Mouse (Mus musculus) lung, postnatal 0 days (tissue): Measurements from ENCODE around the gene Nkx2-2. TPM values are rescaled to one million over a fixed set of nuclear protein-coding genes. Genes with fewer than 3 reads are reported as not detected.

Experiments used
- ATAC-seq: fragments of 200-750 bp; cut with Nextera tagmentation; 2 replicates; pipeline ENCODE4 v1.8.0; 2017; ENCODE audit warnings: moderate library complexity
- DNase-seq: peaks from one replicate; pipeline ENCODE4 v3.0.0-alpha.2; 2016; ENCODE audit warnings: low spot score
- H3K27ac ChIP-seq: fragments of 300-500 bp; sonication (generic); 2 replicates; pipeline ENCODE4 v1.5.1; 2014; ENCODE audit warnings: antibody characterized with exemption, mild to moderate bottlenecking, low read length, mixed read lengths
- H3K27me3 ChIP-seq: fragments of 300-500 bp; sonication (generic); replicated peaks from 2 replicates; pipeline ENCODE4 v1.6.1; 2014; ENCODE audit warnings: low read length, mixed read lengths; ENCODE audit not compliant: insufficient read depth
- H3K36me3 ChIP-seq: fragments of 300-500 bp; sonication (generic); 2 replicates; pipeline ENCODE4 v1.6.1; 2014; ENCODE audit warnings: low read length, mixed read lengths; ENCODE audit not compliant: insufficient read depth
- H3K4me1 ChIP-seq: fragments of 300-500 bp; sonication (generic); 2 replicates; pipeline ENCODE4 v1.6.1; 2014; ENCODE audit warnings: antibody characterized with exemption, low read depth, low read length, mixed read lengths; ENCODE audit not compliant: insufficient read depth
- H3K4me2 ChIP-seq: fragments of 300-500 bp; sonication (generic); replicated peaks from 2 replicates; pipeline ENCODE4 v1.6.1; 2014; ENCODE audit warnings: low read depth, mild to moderate bottlenecking, low read length, moderate library complexity, mixed read lengths
- H3K4me3 ChIP-seq: fragments of 300-500 bp; sonication (generic); 2 replicates; pipeline ENCODE4 v1.5.1; 2014; ENCODE audit warnings: low read depth, low read length
- H3K9ac ChIP-seq: fragments of 300-500 bp; sonication (generic); replicated peaks from 2 replicates; pipeline ENCODE4 v1.6.1; 2014; ENCODE audit warnings: low read depth, mild to moderate bottlenecking
- H3K9me3 ChIP-seq: fragments of 300-500 bp; sonication (generic); 2 replicates; pipeline ENCODE4 v1.6.1; 2016; ENCODE audit warnings: low read length, mixed read lengths
- CTCF ChIP-seq: IDR thresholded peaks from 2 replicates; pipeline ENCODE4 v1.5.1; 2016; ENCODE audit warnings: antibody characterized with exemption, mild to moderate bottlenecking
- EP300 ChIP-seq: IDR thresholded peaks from 2 replicates; pipeline ENCODE4 v1.6.1; 2016; ENCODE audit warnings: antibody characterized with exemption, mild to moderate bottlenecking, control low read depth
- WGBS: fragments of 180-500 bp; shearing (Covaris S2); extraction: QIAGEN DNeasy Blood & Tissue Kit; methylation state at CpG from one replicate; pipeline ENCODE4 v1.1.7; 2014; 5-methylcytosine and 5-hydroxymethylcytosine counted together
- polyA plus RNA-seq: library from polyadenylated mRNA; unstranded; fragments of >200 nt; fragmentation: Nextera tagmentation; extraction: Ambion mirVana; gene quantifications from 2 replicates; pipeline ENCODE4 v1.2.1, GENCODE M21; 2015

Nkx2-2 gene
- polyA plus RNA-seq, 1 experiment from 2014 or later, result not detected

- no peak overlapping the region for H3K4me2 ChIP-seq
- no peaks in the 10 kb centered on the region for H3K36me3 ChIP-seq
- no peaks in the 10 kb centered on the region for H3K9me3 ChIP-seq
- WGBS, result 1% methylated on average over 25 of the region's 33 CpGs
- H3K9ac ChIP-seq, result no peak overlapping the region
- H3K27ac ChIP-seq, result no peak overlapping the region
- no peak for ATAC-seq
- no peak for DNase-seq
- TF ChIP-seq CTCF (no peak), EP300 (no peak)
- peaks cover 92% of the 10 kb centered on the region for H3K27me3 ChIP-seq
- H3K4me1 ChIP-seq, result peaks cover 15% of the 10 kb centered on the region
- H3K4me3 ChIP-seq, result 0 out of 2 replicates have a peak overlapping the region, but pooled peaks have one; percentile 3
Measured at GRCm38 (mm10) chr2:147187061-147187870, 6.8 kb downstream of the Nkx2-2 start.

GRCm38 (mm10) chr2:147186261-147186681 lies 7.8 kb downstream of the Nkx2-2 start:
- Histone ChIP-seq H3K4me2 (peak overlapping the region; percentile 51), H3K36me3 (no peaks in the 10 kb centered on the region), H3K27me3 (peaks cover 93% of the 10 kb centered on the region), H3K9ac (no peak overlapping the region), H3K4me3 (peak overlapping the region; percentile 28; the same call in 1 of the 2 replicates), H3K4me1 (peaks cover 15% of the 10 kb centered on the region), H3K9me3 (no peaks in the 10 kb centered on the region), H3K27ac (no peak overlapping the region)
- TF ChIP-seq CTCF (no peak), EP300 (no peak)
- 3% methylated on average over 25 of the region's 25 CpGs for WGBS
- no peak for ATAC-seq
- DNase-seq, result no peak

DNA sequence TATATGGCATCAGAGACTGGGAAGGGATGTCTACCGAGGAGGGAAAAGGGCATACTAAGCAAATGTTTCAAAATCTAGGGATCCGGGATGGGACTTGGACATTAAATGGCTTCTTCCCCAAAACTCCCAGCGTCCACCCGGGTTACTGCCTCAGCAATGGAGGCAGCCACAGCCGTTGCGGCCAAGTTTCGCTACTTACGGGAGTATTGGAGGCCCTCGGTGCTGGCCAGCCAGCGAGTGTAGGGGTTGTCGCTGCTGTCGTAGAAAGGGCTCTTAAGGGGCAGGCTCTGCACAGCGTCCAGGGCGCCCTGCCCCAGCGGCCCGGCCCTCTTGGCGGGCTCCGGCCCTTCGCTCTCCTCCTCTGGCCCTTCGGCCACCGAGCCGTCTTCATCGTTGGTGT lies 8.5 kb downstream of the Nkx2-2 start:
- ATAC-seq (no peak), DNase-seq (no peak)
- peaks cover 93% of the 10 kb centered on the region for H3K27me3 ChIP-seq
- WGBS, result 2% methylated on average over 23 of the region's 23 CpGs
- no peak for TF ChIP-seq EP300
- TF ChIP-seq CTCF, result no peak
- peak overlapping the region; percentile 51 for H3K4me2 ChIP-seq
- peaks cover 15% of the 10 kb centered on the region for H3K4me1 ChIP-seq
- H3K9ac ChIP-seq, result no peak overlapping the region
- H3K27ac ChIP-seq, result no peak overlapping the region
- H3K36me3 ChIP-seq, result no peaks in the 10 kb centered on the region
- peak overlapping the region; percentile 28 for H3K4me3 ChIP-seq
- no peaks in the 10 kb centered on the region for H3K9me3 ChIP-seq

GRCm38 (mm10) chr2:147184071-147184990 lies 9.7 kb downstream of the Nkx2-2 start:
- ATAC-seq (peak; percentile 20; the same call in 1 of the 2 replicates), DNase-seq (no peak)
- Histone ChIP-seq H3K4me1 (peaks cover 15% of the 10 kb centered on the region), H3K4me2 (peak overlapping the region; percentile 50), H3K36me3 (no peaks in the 10 kb centered on the region), H3K9me3 (no peaks in the 10 kb centered on the region), H3K27ac (no peak overlapping the region), H3K9ac (no peak overlapping the region), H3K27me3 (peaks cover 92% of the 10 kb centered on the region), H3K4me3 (peak overlapping the region; percentile 33)
- TF ChIP-seq CTCF (no peak), EP300 (no peak)
- under 1% methylated on average over 53 of the region's 65 CpGs for WGBS

DNA sequence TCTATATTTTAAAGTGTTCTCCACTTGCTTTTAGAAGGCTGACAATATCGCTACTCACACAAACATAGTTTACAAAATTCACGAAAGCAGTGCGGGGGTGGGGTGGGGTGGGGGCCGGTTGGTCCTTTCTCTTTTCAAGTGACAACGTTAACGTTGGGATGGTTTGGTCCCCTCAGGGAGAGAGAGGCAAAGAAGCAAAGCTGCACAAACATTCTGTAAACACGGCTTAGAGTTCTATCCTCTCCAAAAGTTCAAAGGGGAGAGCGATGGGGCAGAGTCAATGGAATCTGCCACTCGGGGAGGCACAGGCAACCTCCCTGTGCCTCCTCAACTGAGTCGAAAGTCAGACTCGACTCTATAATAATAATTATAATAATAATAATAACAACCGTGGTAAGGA lies 10.5 kb downstream of the Nkx2-2 start:
- WGBS, result 8% methylated on average over 12 of the region's 12 CpGs
- peaks cover 16% of the 10 kb centered on the region for H3K4me1 ChIP-seq
- DNase-seq, result no peak
- TF ChIP-seq EP300 (no peak), CTCF (no peak)
- no peak overlapping the region for H3K9ac ChIP-seq
- H3K36me3 ChIP-seq, result no peaks in the 10 kb centered on the region
- H3K4me2 ChIP-seq, result peak overlapping the region; percentile 50; the same call in 1 of the 2 replicates
- no peak overlapping the region for H3K27ac ChIP-seq
- peaks cover 92% of the 10 kb centered on the region for H3K27me3 ChIP-seq
- ATAC-seq, result no peak
- H3K4me3 ChIP-seq, result peak overlapping the region; percentile 33; the same call in 1 of the 2 replicates
- H3K9me3 ChIP-seq, result no peaks in the 10 kb centered on the region

GRCm38 (mm10) chr2:147182709-147183260 lies 11.3 kb downstream of the Nkx2-2 start:
- no peak for TF ChIP-seq CTCF
- no peak for TF ChIP-seq EP300
- Histone ChIP-seq H3K9ac (no peak overlapping the region), H3K4me3 (no peak overlapping the region), H3K4me1 (peaks cover 17% of the 10 kb centered on the region), H3K27me3 (peaks cover 87% of the 10 kb centered on the region), H3K27ac (no peak overlapping the region), H3K36me3 (no peaks in the 10 kb centered on the region), H3K4me2 (no peak overlapping the region), H3K9me3 (no peaks in the 10 kb centered on the region)
- ATAC-seq (no peak), DNase-seq (no peak)
- WGBS, result 17% methylated on average over 25 of the region's 25 CpGs
